Mouse (Mus musculus): Measurements from ENCODE around the gene Gstp1.

DNA sequence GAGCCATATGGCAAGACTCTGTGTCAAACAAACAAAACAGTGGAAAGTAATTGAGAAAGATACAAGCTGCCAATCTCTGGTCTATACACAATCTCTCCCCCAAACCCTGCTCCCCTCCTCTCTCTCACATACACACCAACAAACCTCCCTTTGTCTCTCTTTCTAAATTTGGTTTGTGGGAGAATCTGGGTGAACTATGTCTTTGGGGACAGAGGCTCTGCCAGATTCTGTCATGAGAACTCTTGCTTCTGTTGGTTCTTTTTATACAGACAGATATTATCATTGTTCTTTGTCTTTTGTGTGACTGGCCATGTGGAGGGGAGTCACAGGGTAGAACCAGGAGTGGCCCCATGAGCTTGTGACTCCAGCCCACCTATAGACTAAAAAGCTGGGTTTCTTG lies 10.2 kb downstream of the Gstp1 start:
- no peak for TF ChIP-seq POLR2A (IDR thresholded peaks at IDR 0.05; ENCODE audit: extremely low read depth, insufficient read depth, low read length)
- TF ChIP-seq CTCF (IDR thresholded peaks at IDR 0.05; ENCODE audit: low read depth, low read length) = no peak

Data from liver, adult 2 months (tissue).